Mouse (Mus musculus) lung, adult 18-20 months (tissue): ENCODE measurements around the gene Galntl6.
"Not testable (repeated sequence)": the region's sequence is repeated elsewhere in the genome, so short reads cannot be mapped to it uniquely, and the experiment has no call there.

Experiments
- DNase-seq, 2 experiments: peaks; one replicate each; pipeline ENCODE4 v3.0.0; 2022; ENCODE audit warnings: mixed read lengths in 2 of 2

Galntl6 gene

GRCm38 (mm10) chr8:57837384-57837783 is 1075.1 kb downstream of the Galntl6 start:
- no peak for DNase-seq

- no peak for DNase-seq
Observed at GRCm38 (mm10) chr8:57836981-57837380, 1075.5 kb downstream of the Galntl6 start.

- DNase-seq, result no peak
Observed at GRCm38 (mm10) chr8:57836201-57836883, 1076.1 kb downstream of the Galntl6 start.

- no peak for DNase-seq
Observed at GRCm38 (mm10) chr8:57823151-57823550, 1089.3 kb downstream of the Galntl6 start.

- no peak for DNase-seq
Observed at GRCm38 (mm10) chr8:57816034-57816433, 1096.4 kb downstream of the Galntl6 start.

GRCm38 (mm10) chr8:57807060-57807459 is 1105.4 kb downstream of the Galntl6 start:
- DNase-seq, result no peak

GRCm38 (mm10) chr8:57805094-57805493 is 1107.3 kb downstream of the Galntl6 start:
- no peak for DNase-seq

GRCm38 (mm10) chr8:57803821-57804220 is 1108.6 kb downstream of the Galntl6 start:
- no peak for DNase-seq

GRCm38 (mm10) chr8:57801197-57801596 is 1111.2 kb downstream of the Galntl6 start:
- DNase-seq, result peak; percentile 15 to 16

GRCm38 (mm10) chr8:57800327-57800726 is 1112.1 kb downstream of the Galntl6 start:
- peak; percentile 21 to 68 for DNase-seq

- DNase-seq, result peak; percentile 34 to 43
Observed at GRCm38 (mm10) chr8:57799797-57800204, 1112.6 kb downstream of the Galntl6 start.

- no peak for DNase-seq
Observed at GRCm38 (mm10) chr8:57793455-57793854, 1119.0 kb downstream of the Galntl6 start.

GRCm38 (mm10) chr8:57792246-57792645 is 1120.2 kb downstream of the Galntl6 start:
- no peak for DNase-seq

GRCm38 (mm10) chr8:57791309-57791721 is 1121.1 kb downstream of the Galntl6 start:
- peak in 1 of 2 experiments; percentile 15 for DNase-seq

- no peak for DNase-seq
Observed at GRCm38 (mm10) chr8:57779551-57779950, 1132.9 kb downstream of the Galntl6 start.

- DNase-seq, result no peak
Observed at GRCm38 (mm10) chr8:57777988-57778721, 1134.3 kb downstream of the Galntl6 start.

GRCm38 (mm10) chr8:57776723-57777122 is 1135.7 kb downstream of the Galntl6 start:
- no peak for DNase-seq

- DNase-seq, result no peak
Observed at GRCm38 (mm10) chr8:57772732-57773265, 1139.6 kb downstream of the Galntl6 start.

- DNase-seq, result no peak
Observed at GRCm38 (mm10) chr8:57767541-57767940, 1144.9 kb downstream of the Galntl6 start.

GRCm38 (mm10) chr8:57766471-57767065 is 1145.9 kb downstream of the Galntl6 start:
- DNase-seq, result no peak

- DNase-seq, result no peak
Observed at GRCm38 (mm10) chr8:57765726-57766351, 1146.6 kb downstream of the Galntl6 start.

- no peak for DNase-seq
Observed at GRCm38 (mm10) chr8:57765192-57765591, 1147.2 kb downstream of the Galntl6 start.

- not testable (repeated sequence) for DNase-seq
Observed at GRCm38 (mm10) chr8:57762622-57763021, 1149.8 kb downstream of the Galntl6 start.
